Comparison of ENCODE assay signal across 12 mouse cellular contexts in genomic region chr2:170767243-170767642, GRCm38 (mm10). TPM values are rescaled to one million over a fixed set of nuclear protein-coding genes. Genes with fewer than 3 reads are reported as not detected.
A peak's percentile ranks its signal among the peaks of the same experiment; 100 is the strongest.
DNase-seq lines count a peak whose midpoint lies in the region; ATAC-seq lines count a peak whose summit lies in the region.
"Had no signal": no experiment of that assay in that cellular context is flagged by ENCODE, and none has a peak within 500 bp of the region (broad histone marks: within the 10 kb centered on the region; RNA-seq: fewer than 3 reads in every experiment).

No protein-coding gene starts in this region.

- WGBS in neural tube, embryonic 14.5 days: 30% methylated on average over 8 of the region's 8 CpGs

- ATAC-seq in neural tube, embryonic 14.5 days (ENCODE audit: low read depth): no peak

- intact Hi-C loops in gastrocnemius, postnatal 14 days (cut with DNase I; ENCODE audit: low total_unique reads): no loop called here

- peak overlapping the region; percentile 66 for H3K27ac ChIP-seq in neural tube, embryonic 14.5 days (ENCODE audit: low read depth, low read length)
- H3K27ac ChIP-seq: limb, embryonic 10.5 days had no signal

- no peak overlapping the region for H3K4me3 ChIP-seq in neural tube, embryonic 14.5 days (ENCODE audit: low read depth, low read length)
- H3K4me3 ChIP-seq: limb, embryonic 10.5 days had no signal

- H3K9me3 ChIP-seq in neural tube, embryonic 14.5 days (ENCODE audit: control insufficient read depth, low read length): no peaks in the 10 kb centered on the region
- H3K9me3 ChIP-seq: limb, embryonic 10.5 days had no signal

- no peak overlapping the region for H3K4me2 ChIP-seq in neural tube, embryonic 14.5 days (ENCODE audit: low read depth, low read length)

- H3K4me1 ChIP-seq in neural tube, embryonic 14.5 days (ENCODE audit: control insufficient read depth, insufficient read depth, low read length): peaks cover 18% of the 10 kb centered on the region; the same call in 1 of the 2 replicates

- H3K9ac ChIP-seq in neural tube, embryonic 14.5 days (replicated peaks; ENCODE audit: low read depth, low read length): no peak overlapping the region

- H3K27me3 ChIP-seq in neural tube, embryonic 14.5 days (ENCODE audit: control insufficient read depth, insufficient read depth, low read length): no peaks in the 10 kb centered on the region

- no peaks in the 10 kb centered on the region for H3K36me3 ChIP-seq in neural tube, embryonic 14.5 days (ENCODE audit: control insufficient read depth, insufficient read depth, low read length)
- H3K36me3 ChIP-seq: limb, embryonic 10.5 days had no signal

- DNase-seq in layer of hippocampus, adult 11-12 months (ENCODE audit: low spot score): peak; percentile 54
- DNase-seq in layer of hippocampus, postnatal 25 days (ENCODE audit: extremely low spot score in 1 of 2, low spot score in 1 of 2): no peak
- DNase-seq in frontal cortex, adult 2 months (ENCODE audit: extremely low spot score in 1 of 2, low spot score in 1 of 2): peak; percentile 82 to 89
- DNase-seq in left cerebral cortex, adult 8-10 months (ENCODE audit: low spot score in 2 of 2): peak; percentile 27 to 79
- DNase-seq in gastrocnemius, postnatal 14 days: no peak
- DNase-seq in MN1 (ENCODE audit: low spot score): no peak
- DNase-seq in urinary bladder, postnatal 4 days (ENCODE audit: low spot score in 2 of 2): no peak
- DNase-seq: kidney, adult 11 months; lung, adult 2 months had no signal

RNA-seq across cellular contexts. Expression of gene Dok5, which starts 35.6 kb away (rescaled TPM):
- 10 to 100 TPM; 14.8 to 15.6 TPM for total RNA-seq in layer of hippocampus, postnatal 25 days (2021)
- polyA plus RNA-seq in frontal cortex, adult 2 months (2012; rRNA removed): 28.9 and 30.2 TPM in 2 replicates
- 10 to 100 TPM; 26.9 to 29.5 (median 27.9) TPM for total RNA-seq in left cerebral cortex, adult 8-10 months (2022)
- polyA plus RNA-seq in neural tube, embryonic 14.5 days (2014; fragmentation: Nextera tagmentation; extraction: Ambion mirVana): 73.7 and 74.4 TPM in 2 replicates
- total RNA-seq in gastrocnemius, postnatal 14 days (2021): 10 to 100 TPM; 13.6 to 17.0 TPM
- total RNA-seq: monocyte, adult 5-6 weeks had no signal

Comparison
In these comparisons a context has a peak if more than half of its experiments do, and no peak if none do; other contexts are left out.
1. DNase-seq: peak in layer of hippocampus, adult 11-12 months (single experiment), frontal cortex, adult 2 months (2 of 2) and left cerebral cortex, adult 8-10 months (2 of 2); none in layer of hippocampus, postnatal 25 days (0 of 2), gastrocnemius, postnatal 14 days (single experiment), MN1 (single experiment) and urinary bladder, postnatal 4 days (0 of 2).